Mouse (Mus musculus): Measurements from ENCODE around the gene Lcn5.

GRCm38 (mm10) chr2:25620386-25620785, 37.4 kb upstream of the Lcn5 start:
- TF ChIP-seq POLR2A (IDR thresholded peaks at IDR 0.05; ENCODE audit: control insufficient read depth, low read depth, low read length) (no peak), CTCF (IDR thresholded peaks at IDR 0.05; ENCODE audit: control insufficient read depth, insufficient read depth, insufficient replicate concordance, low read depth, low read length) (no peak)

Data from testis, adult 2 months (tissue).